Mouse (Mus musculus) heart, adult 2 months (tissue): ENCODE data around the gene Ghr.

Experiments used
- CTCF ChIP-seq: fragments of 200-600 bp; IDR thresholded peaks from 2 replicates; pipeline ENCODE4 v1.8.1; 2022; ENCODE audit warnings: antibody characterized with exemption, mild to moderate bottlenecking, moderate library complexity
- EP300 ChIP-seq: fragments of 200-500 bp; IDR thresholded peaks from 2 replicates; pipeline ENCODE4 v1.6.1; 2011; ENCODE audit warnings: low read depth, low read length, control low read depth; ENCODE audit not compliant: insufficient read depth
- POLR2A ChIP-seq: fragments of 200-500 bp; IDR thresholded peaks from 2 replicates; pipeline ENCODE4 v1.6.1; 2011; ENCODE audit warnings: mild to moderate bottlenecking, low read depth, low read length, control low read depth; ENCODE audit not compliant: insufficient read depth

GRCm38 (mm10) chr15:3563929-3564516 lies 19.3 kb downstream of the Ghr start:
- TF ChIP-seq CTCF (no peak), EP300 (no peak), POLR2A (no peak)
